Mouse (Mus musculus) forebrain, embryonic 10.5 days (tissue): ENCODE results near the gene Gm29609. TPM values are rescaled to one million over a fixed set of nuclear protein-coding genes. Genes with fewer than 3 reads are reported as not detected.
"Not testable (repeated sequence)": the region's sequence is repeated elsewhere in the genome, so short reads cannot be mapped to it uniquely, and the experiment has no call there.

Experiments used
- DNase-seq: peaks from one replicate; pipeline ENCODE4 v3.0.0-alpha.2; 2017; ENCODE audit warnings: low spot score; ENCODE audit errors: extremely low spot score
- H3K27ac ChIP-seq: fragments of 300-500 bp; sonication (generic); 2 replicates; pipeline ENCODE4 v1.5.1; 2016; ENCODE audit warnings: mild to moderate bottlenecking
- H3K27me3 ChIP-seq: fragments of 300-500 bp; sonication (generic); 2 replicates; pipeline ENCODE4 v1.6.1; 2016; ENCODE audit warnings: mild to moderate bottlenecking; ENCODE audit not compliant: poor library complexity, severe bottlenecking
- H3K36me3 ChIP-seq: fragments of 300-500 bp; sonication (generic); replicated peaks from 2 replicates; pipeline ENCODE4 v1.6.1; 2016; ENCODE audit warnings: mild to moderate bottlenecking, moderate library complexity
- H3K4me1 ChIP-seq: fragments of 300-500 bp; sonication (generic); 2 replicates; pipeline ENCODE4 v1.6.1; 2016
- H3K4me3 ChIP-seq: fragments of 300-500 bp; sonication (generic); 2 replicates; pipeline ENCODE4 v1.5.1; 2016; ENCODE audit warnings: mild to moderate bottlenecking, moderate library complexity
- H3K9me3 ChIP-seq: fragments of 300-500 bp; sonication (generic); 2 replicates; pipeline ENCODE4 v1.6.1; 2016; ENCODE audit warnings: mild to moderate bottlenecking, moderate library complexity
- WGBS: fragments of 180-500 bp; shearing (Covaris S2); methylation state at CpG from one replicate; pipeline ENCODE4 v1.1.7; 2016; 5-methylcytosine and 5-hydroxymethylcytosine counted together
- polyA plus RNA-seq: library from polyadenylated mRNA; unstranded; fragments of >200 nt; fragmentation: Nextera tagmentation; extraction: Ambion mirVana; gene quantifications from 2 replicates; pipeline ENCODE4 v1.2.1, GENCODE M21; 2016

The Gm29609 gene
- polyA plus RNA-seq, result 1.4 and 1.6 TPM in 2 replicates

DNA sequence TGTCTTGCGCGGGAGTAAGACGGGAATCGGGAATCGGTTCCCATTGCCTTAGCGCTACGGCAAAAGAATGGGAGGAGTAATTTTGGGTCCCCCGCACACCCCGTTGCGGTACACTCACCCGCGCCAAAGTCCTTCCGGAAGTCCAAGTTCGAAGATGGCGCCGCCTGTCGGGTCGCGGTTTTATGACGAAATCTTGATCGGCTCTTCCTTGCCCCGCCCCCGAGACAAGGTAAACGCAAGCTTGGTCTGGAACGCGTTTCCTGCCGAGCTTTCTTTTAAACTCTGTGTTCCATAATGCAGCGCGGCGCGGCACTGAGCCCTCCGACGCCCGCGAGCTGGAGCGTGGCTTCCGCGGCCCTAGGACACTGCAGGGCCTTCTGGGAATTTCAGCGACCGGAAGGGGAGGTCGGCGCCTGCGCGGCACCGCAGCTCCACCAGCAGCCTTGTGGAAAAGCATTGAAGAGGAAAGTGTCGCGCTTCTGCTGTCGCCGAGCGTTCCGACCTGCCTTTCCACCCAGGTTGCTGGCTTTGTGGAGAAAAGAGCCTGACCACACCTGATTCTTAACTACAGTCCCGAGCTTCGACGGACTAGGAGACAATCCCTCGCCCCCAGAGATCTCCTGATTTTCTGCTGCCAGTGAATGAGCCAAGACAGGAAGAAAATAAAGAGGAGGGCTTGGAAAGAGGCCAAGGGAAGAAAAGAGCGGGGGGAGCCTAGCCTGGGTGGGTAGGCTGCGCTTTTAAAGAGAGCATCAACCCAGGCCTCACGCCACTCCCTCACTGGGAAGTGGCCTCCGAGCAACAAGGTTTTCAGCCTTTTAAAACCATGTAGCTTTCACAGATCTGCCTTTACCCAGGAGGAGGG lies at the start of gene Gm29609, which contains the start of gene Gtf3c2:
Gene Gm29609 (minus strand): TSS at position 146 of the 865 bp plus-strand sequence.
Gene Gtf3c2 (minus strand): TSS at position 379 of the 865 bp plus-strand sequence.
- WGBS, result under 1% methylated on average over 59 of the region's 59 CpGs
- peak; percentile 87 for DNase-seq
- Histone ChIP-seq H3K36me3 (peaks cover 24% of the 10 kb centered on the region), H3K4me3 (peak within 1 kb of the TSS; percentile 71), H3K27ac (peak within 1 kb of the TSS; percentile 92), H3K4me1 (peaks cover 16% of the 10 kb centered on the region), H3K9me3 (no peaks in the 10 kb centered on the region), H3K27me3 (no peaks in the 10 kb centered on the region)

DNA sequence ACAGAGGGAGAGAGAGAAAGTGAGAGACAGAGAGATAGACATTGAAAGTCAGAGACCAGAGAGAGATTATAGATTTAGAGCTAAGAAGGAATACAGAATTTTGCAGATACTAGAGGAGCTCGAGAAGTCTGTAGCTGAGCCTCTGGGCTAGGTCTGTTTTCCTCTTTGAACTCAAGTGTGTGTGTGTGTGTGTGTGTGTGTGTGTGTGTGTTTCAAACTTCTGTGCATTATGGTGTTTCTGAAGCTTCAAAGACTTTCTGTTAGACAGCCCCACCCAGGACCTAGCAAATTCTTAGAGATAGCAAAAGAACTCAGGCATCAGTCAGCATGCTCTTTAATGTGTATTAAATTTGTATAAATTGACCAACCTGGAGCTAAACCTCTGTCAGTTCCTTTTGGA lies 46.9 kb upstream of the Gm29609 start:
- no peaks in the 10 kb centered on the region for H3K9me3 ChIP-seq
- no peaks in the 10 kb centered on the region for H3K36me3 ChIP-seq
- no peak for DNase-seq
- H3K27me3 ChIP-seq, result no peaks in the 10 kb centered on the region
- H3K27ac ChIP-seq, result no peak overlapping the region
- peaks cover 2% of the 10 kb centered on the region; the same call in 1 of the 2 replicates for H3K4me1 ChIP-seq
- H3K4me3 ChIP-seq, result no peak overlapping the region
- WGBS, result 70% methylated on average over 1 of the region's 1 CpGs

- WGBS, result 93% methylated on average over 9 of the region's 9 CpGs
- H3K27ac ChIP-seq, result no peak overlapping the region
- no peak overlapping the region for H3K4me3 ChIP-seq
- no peaks in the 10 kb centered on the region for H3K9me3 ChIP-seq
- no peaks in the 10 kb centered on the region for H3K27me3 ChIP-seq
- no peaks in the 10 kb centered on the region for H3K36me3 ChIP-seq
- no peak for DNase-seq
- peaks cover 23% of the 10 kb centered on the region for H3K4me1 ChIP-seq
Observed at GRCm38 (mm10) chr5:31222696-31223095, 43.0 kb upstream of the Gm29609 start.

DNA sequence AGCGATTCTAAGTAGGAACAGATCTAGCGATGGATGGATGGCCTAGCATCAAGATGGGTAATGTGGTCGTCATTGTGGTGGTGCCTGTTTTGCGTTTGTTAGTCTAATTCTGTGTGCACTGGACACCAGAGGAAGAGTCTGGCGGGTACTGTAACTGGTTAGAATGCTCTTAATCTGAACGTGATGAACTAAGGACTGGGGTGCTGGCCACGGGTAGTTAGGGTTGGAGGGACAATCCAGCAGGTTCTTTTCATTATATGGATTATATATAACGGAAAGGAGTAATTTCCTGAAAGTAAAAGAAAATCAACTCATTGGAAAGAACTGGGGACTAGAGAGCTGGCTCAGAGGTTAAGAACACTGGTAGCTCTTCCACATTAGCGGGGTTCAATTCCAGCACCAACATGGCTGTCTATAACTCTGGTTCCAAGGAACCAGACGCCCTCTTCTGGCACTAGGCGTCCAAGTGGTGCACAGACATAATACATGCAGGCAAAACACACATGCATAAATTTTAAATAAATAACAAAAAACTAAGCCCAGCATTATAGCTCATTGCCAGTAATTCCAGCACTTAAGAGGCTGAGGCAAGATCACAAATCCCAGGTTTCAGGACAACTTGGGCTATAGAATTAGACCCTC lies 41.7 kb upstream of the Gm29609 start:
- 12% methylated on average over 11 of the region's 11 CpGs for WGBS
- peak overlapping the region; percentile 98 for H3K27ac ChIP-seq
- peaks cover 12% of the 10 kb centered on the region for H3K36me3 ChIP-seq
- H3K9me3 ChIP-seq, result no peaks in the 10 kb centered on the region
- H3K27me3 ChIP-seq, result no peaks in the 10 kb centered on the region
- peaks cover 23% of the 10 kb centered on the region for H3K4me1 ChIP-seq
- peak; percentile 41 for DNase-seq
- H3K4me3 ChIP-seq, result peak overlapping the region; percentile 84

- DNase-seq, result peak; percentile 96
- Histone ChIP-seq H3K9me3 (no peaks in the 10 kb centered on the region), H3K36me3 (peaks cover 19% of the 10 kb centered on the region), H3K27me3 (no peaks in the 10 kb centered on the region), H3K27ac (peak within 1 kb of the TSS; percentile 98), H3K4me3 (peak within 1 kb of the TSS; percentile 84), H3K4me1 (peaks cover 23% of the 10 kb centered on the region)
- WGBS, result under 1% methylated on average over 70 of the region's 70 CpGs
Observed at GRCm38 (mm10) chr5:31220448-31221303, 41.0 kb upstream of the Gm29609 start, which contains the start of gene Ppm1g. Ppm1g (minus strand) TSS chr5:31220687.

DNA sequence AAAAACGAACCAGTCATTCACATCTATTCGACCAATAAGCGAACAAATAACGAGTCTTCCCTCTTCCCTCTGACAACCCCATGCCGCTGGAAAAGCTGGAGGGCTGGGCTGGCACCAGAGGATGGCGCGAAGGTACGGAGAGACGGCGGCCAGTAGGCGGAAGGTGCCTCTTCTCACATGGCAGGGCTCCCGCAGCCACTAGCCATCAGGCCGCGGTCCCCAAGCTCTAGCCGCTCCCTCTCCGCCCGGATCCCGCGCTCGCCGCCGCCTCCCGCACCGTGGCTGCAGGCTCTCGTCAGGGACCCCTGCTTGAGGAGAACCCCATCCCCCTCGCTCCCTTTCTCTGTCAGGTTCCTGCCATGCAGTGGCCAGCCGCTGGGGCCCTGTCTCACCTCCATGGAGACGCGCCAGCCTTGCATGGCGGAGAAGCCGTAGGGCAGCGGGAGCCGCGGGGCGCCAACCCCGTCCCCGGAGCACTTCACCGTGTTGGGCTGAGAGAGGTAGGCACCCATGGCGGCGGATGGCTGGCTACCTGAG lies 40.3 kb upstream of the Gm29609 start:
- Histone ChIP-seq H3K27ac (peak overlapping the region; percentile 98), H3K4me1 (peaks cover 23% of the 10 kb centered on the region), H3K36me3 (peaks cover 20% of the 10 kb centered on the region), H3K27me3 (no peaks in the 10 kb centered on the region), H3K9me3 (no peaks in the 10 kb centered on the region), H3K4me3 (peak overlapping the region; percentile 84)
- DNase-seq, result peak; percentile 78
- WGBS, result 0% methylated on average over 40 of the region's 40 CpGs

DNA sequence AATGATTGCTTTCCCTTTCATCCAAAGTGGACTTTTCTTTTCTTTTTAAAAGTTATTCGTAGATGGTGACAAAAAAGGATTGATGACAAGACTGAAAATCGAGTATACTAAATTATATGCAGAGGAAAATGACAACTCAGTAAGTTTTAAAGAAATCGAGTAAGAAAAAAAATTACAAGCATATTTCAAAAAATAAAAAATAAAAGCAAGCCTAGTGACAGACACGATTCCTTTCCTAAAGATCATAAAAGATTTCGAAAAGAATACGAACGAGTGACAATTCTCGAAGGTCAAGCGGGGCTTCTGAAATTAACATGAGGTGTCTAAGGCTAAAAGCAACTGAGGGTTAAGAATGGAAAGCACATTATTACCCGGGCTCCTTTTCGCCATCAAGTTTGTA lies 39.8 kb upstream of the Gm29609 start:
- 2% methylated on average over 11 of the region's 11 CpGs for WGBS
- no peak for DNase-seq
- Histone ChIP-seq H3K27ac (peak overlapping the region; percentile 98), H3K27me3 (no peaks in the 10 kb centered on the region), H3K4me3 (peak overlapping the region; percentile 84), H3K4me1 (peaks cover 23% of the 10 kb centered on the region), H3K9me3 (no peaks in the 10 kb centered on the region), H3K36me3 (peaks cover 20% of the 10 kb centered on the region)

GRCm38 (mm10) chr5:31219070-31219469 lies 39.4 kb upstream of the Gm29609 start:
- Histone ChIP-seq H3K27ac (no peak overlapping the region), H3K4me1 (peaks cover 23% of the 10 kb centered on the region), H3K27me3 (no peaks in the 10 kb centered on the region), H3K36me3 (peaks cover 20% of the 10 kb centered on the region), H3K4me3 (peak overlapping the region; percentile 84), H3K9me3 (no peaks in the 10 kb centered on the region)
- DNase-seq, result no peak
- 12% methylated on average over 2 of the region's 2 CpGs for WGBS

GRCm38 (mm10) chr5:31218294-31218693 lies 38.6 kb upstream of the Gm29609 start:
- no peak for DNase-seq
- WGBS, result 80% methylated on average over 7 of the region's 7 CpGs
- Histone ChIP-seq H3K9me3 (no peaks in the 10 kb centered on the region), H3K27me3 (no peaks in the 10 kb centered on the region), H3K4me3 (peak overlapping the region; percentile 14; the same call in 1 of the 2 replicates), H3K36me3 (peaks cover 20% of the 10 kb centered on the region), H3K4me1 (peaks cover 23% of the 10 kb centered on the region), H3K27ac (no peak overlapping the region)

DNA sequence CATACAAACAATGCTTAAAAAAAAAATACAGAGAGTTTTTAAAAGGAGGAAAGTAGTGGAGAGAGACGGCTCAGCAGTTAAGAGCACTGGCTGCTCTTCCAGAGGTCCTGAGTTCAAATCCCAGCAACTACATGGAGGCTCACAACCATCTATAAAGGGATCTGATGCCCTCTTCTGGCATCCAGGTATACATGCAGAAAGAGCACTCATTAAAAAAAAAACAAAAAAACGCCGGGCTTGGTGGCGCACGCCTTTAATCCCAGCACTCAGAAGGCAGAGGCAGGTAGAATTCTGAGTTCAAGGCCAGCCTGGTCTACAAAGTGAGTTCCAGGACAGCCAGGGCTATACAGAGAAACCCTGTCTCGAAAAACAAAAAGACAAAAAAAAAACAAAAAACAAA lies 36.8 kb upstream of the Gm29609 start:
- not testable (repeated sequence) for DNase-seq, H3K27me3 ChIP-seq, H3K4me3 ChIP-seq, H3K27ac ChIP-seq, H3K9me3 ChIP-seq
- WGBS, result 88% methylated on average over 6 of the region's 6 CpGs
- peaks cover 20% of the 10 kb centered on the region for H3K36me3 ChIP-seq
- peaks cover 20% of the 10 kb centered on the region for H3K4me1 ChIP-seq

DNA sequence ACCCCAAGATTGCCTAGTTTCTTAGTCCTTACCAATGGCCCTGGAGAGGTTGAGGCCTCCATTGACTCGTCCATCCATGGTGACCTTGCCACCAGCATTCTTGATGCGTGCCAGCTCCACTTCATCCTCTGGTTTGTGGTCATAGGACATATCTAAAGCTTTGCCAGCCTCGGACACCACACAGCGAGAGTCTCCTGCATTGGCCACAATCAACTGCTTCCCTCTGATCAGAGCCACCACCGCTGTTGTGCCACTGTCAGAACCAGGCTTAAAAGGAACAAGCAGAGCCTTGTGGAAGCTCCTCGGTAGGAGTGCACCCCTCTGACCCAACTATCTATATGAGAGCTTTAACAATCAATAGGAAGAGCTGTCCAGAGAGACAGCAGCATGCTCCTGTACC lies 24.7 kb upstream of the Gm29609 start:
- 95% methylated on average over 6 of the region's 6 CpGs for WGBS
- Histone ChIP-seq H3K4me3 (no peak overlapping the region), H3K27ac (no peak overlapping the region), H3K27me3 (no peaks in the 10 kb centered on the region), H3K36me3 (peaks cover 78% of the 10 kb centered on the region), H3K4me1 (peaks cover 23% of the 10 kb centered on the region), H3K9me3 (peaks cover 6% of the 10 kb centered on the region)
- no peak for DNase-seq

DNA sequence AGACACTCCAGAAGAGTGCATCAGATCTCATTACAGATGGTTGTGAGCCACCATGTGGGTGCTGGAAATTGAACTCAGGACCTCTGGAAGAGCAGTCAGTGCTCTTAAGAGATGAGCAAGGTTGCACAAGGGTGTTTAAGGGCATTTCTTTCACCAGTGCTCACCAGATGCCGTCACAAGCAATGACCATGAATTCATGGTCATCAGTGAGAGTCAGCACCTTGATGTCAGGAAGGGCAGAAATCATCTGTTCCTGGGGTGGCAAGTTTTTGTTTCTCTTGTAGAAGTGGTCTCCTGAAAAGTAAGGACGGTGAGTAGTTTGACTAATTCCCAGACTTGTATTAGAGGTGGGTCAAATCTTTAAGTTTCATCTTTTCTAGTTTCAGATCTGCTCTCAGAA lies 24.2 kb upstream of the Gm29609 start:
- H3K27me3 ChIP-seq, result no peaks in the 10 kb centered on the region
- WGBS, result 94% methylated on average over 2 of the region's 2 CpGs

More for the DNA sequence above, 24.2 kb upstream of the Gm29609 start:
- H3K4me3 ChIP-seq, result no peak overlapping the region
- H3K36me3 ChIP-seq, result peaks cover 83% of the 10 kb centered on the region
- H3K27ac ChIP-seq, result no peak overlapping the region
- peaks cover 23% of the 10 kb centered on the region for H3K4me1 ChIP-seq
- DNase-seq, result no peak
- H3K9me3 ChIP-seq, result peaks cover 6% of the 10 kb centered on the region
